Mouse (Mus musculus) CH12.LX (cell line): ENCODE data around the gene Olfr472.
"Not testable (repeated sequence)": the region's sequence is repeated elsewhere in the genome, so short reads cannot be mapped to it uniquely, and the experiment has no call there.

Source experiments
- CHD2 ChIP-seq: IDR thresholded peaks from 2 replicates; pipeline ENCODE4 v1.6.1; 2011; ENCODE audit warnings: low read length, improper control_type of control experiment
- CTCF ChIP-seq, 2 experiments: IDR thresholded peaks in 1 of 2; conservative IDR thresholded peaks in 1 of 2; 2 replicates each; pipeline ENCODE4 v1.5.1; 2011 to 2012; ENCODE audit warnings: low read depth in 2 of 2, low read length in 2 of 2, improper control_type of control experiment in 1 of 2, inconsistent platforms in 1 of 2, mild to moderate bottlenecking in 1 of 2, moderate library complexity in 1 of 2
- EP300 ChIP-seq: IDR thresholded peaks from 2 replicates; pipeline ENCODE4 v1.6.1; 2011; ENCODE audit warnings: low read length, improper control_type of control experiment
- HCFC1 ChIP-seq: IDR thresholded peaks from 2 replicates; pipeline ENCODE4 v1.6.1; 2012; ENCODE audit warnings: low read depth, mild to moderate bottlenecking, inconsistent platforms, low read length, improper control_type of control experiment
- IRF4 ChIP-seq: IDR thresholded peaks from 2 replicates; pipeline ENCODE4 v1.6.1; 2014; ENCODE audit warnings: low read depth, mild to moderate bottlenecking, inconsistent platforms, low read length, improper control_type of control experiment
- PAX5 ChIP-seq: IDR thresholded peaks from 2 replicates; pipeline ENCODE4 v1.6.1; 2012; ENCODE audit warnings: low read length, inconsistent platforms, mixed read lengths
- POLR2AphosphoS2 ChIP-seq: IDR thresholded peaks from 2 replicates; pipeline ENCODE4 v1.6.1; 2011; ENCODE audit warnings: low read depth, low read length, improper control_type of control experiment
- TBP ChIP-seq: conservative IDR thresholded peaks from 2 replicates; pipeline ENCODE4 v1.6.1; 2011; ENCODE audit warnings: low read depth, low read length, improper control_type of control experiment

DNA sequence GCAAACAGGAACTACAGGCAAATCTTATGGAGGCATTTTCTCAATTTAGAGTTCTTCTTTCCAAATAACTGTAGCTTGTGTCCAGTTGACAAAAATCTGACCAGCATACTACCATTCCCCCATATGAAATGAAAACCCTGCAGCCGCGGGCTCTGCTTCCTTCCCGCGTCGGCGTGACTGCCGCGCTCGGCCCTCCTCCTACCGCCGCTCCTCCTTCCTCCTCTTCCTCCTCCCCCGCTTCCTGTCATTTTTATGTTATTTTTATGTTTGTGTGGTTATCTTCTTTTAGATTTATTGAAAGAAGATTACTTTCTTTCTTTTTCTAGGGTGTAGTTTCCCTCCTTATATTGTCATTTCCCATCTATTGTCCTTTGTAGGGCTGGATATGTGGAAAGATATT lies 54.8 kb downstream of the Olfr472 start:
- TF ChIP-seq CHD2; POLR2AphosphoS2; HCFC1; IRF4; TBP; EP300; CTCF (conservative IDR thresholded peaks at IDR 0.05 in 1 of 2, IDR thresholded peaks at IDR 0.05 in 1 of 2; ENCODE audit: low read depth in 2 of 2, low read length in 2 of 2); PAX5: not testable (repeated sequence)
